Mouse (Mus musculus) A20 (cell line): ENCODE data around the gene Gm3147.
"Not testable (repeated sequence)": the region's sequence is repeated elsewhere in the genome, so short reads cannot be mapped to it uniquely, and the experiment has no call there.

ENCODE experiments used
- DNase-seq: peaks from one replicate; pipeline ENCODE4 v3.0.0-alpha.2; 2011; ENCODE audit warnings: low read depth, low spot score

Gm3147 gene

DNA sequence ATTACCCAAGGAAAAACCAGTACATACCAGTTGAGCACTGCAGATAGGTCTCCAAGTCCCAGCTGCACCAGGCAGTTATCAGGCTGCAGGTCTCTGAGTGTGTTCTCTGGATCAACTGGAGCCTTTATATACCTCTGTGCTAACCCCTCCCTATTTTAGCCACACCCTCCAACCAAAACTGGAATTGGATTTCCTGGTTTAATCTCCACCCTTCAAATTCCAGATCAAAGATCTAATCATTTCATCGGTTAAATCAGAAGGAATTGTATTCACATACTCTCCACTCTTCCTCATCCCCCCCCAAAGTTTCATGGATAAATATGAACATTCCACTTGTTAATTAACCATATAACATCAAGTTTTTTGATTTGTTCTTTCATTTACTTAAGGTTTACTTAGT lies at the start of gene Gm3147:
Gm3147 (minus strand) TSS at position 101 of the 400 bp plus-strand sequence.
- not testable (repeated sequence) for DNase-seq

DNA sequence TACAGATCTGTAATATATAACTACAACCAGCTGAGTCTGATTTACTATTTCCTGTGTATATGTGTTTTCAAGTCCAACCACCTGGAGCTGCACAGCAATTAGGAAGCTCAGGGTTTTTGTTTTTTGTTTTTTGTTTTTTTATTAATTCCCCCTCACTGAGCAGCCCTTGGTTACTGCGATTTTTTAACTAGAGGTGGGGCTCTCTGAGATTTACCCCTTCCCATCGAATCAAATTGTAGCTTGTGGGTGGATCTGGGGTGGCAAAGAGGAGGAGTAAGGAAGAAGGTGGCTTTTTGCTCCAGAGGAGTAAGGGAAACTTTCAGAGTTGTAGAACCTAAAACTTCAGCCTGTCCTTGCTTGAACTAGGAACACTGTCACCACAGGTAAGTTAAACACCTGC lies 31.9 kb upstream of the Gm3147 start, which contains the start of gene Gm6205:
Gm6205 (plus strand) TSS at position 301 of the 400 bp plus-strand sequence.
- not testable (repeated sequence) for DNase-seq

DNA sequence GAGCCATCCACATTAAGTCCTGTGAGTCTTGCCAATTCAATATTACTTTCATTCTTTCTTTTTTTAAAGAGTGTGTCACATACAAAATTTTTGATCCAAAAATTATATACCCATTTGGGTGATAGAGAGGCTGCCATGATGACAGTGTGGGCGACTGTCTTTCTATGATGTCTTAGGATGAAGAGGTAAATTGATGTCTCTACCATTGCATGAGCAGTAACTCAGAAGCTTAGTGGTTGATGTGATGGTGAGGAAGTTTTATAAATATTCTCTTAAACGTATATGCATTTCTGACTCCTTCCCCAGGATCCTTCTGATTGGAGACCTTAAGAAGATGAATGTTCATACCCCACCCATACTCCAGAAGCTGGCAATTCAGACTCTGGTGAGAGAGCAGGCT lies 7.5 kb upstream of the Gm3147 start, which contains the start of gene Gm6509:
Gm6509 (plus strand) TSS at position 301 of the 400 bp plus-strand sequence.
- DNase-seq, result not testable (repeated sequence)
